Mouse (Mus musculus) forebrain, embryonic 11.5 days (tissue): ENCODE data around the gene Arhgef17. TPM values are rescaled to one million over a fixed set of nuclear protein-coding genes. Genes with fewer than 3 reads are reported as not detected.

Experiments used
- ATAC-seq: fragments of 200-750 bp; cut with Nextera tagmentation; replicated peaks from 2 replicates; pipeline ENCODE4 v1.8.0; 2017; ENCODE audit warnings: moderate TSS enrichment; ENCODE audit not compliant: low FRiP score
- DNase-seq: peaks from one replicate; pipeline ENCODE4 v3.0.0-alpha.2; 2017; ENCODE audit warnings: low spot score
- H3K27ac ChIP-seq: fragments of 300-500 bp; sonication (generic); 2 replicates; pipeline ENCODE4 v1.5.1; 2014; ENCODE audit warnings: low read depth, low read length
- H3K27me3 ChIP-seq: fragments of 300-500 bp; sonication (generic); 2 replicates; pipeline ENCODE4 v1.6.1; 2014; ENCODE audit warnings: mild to moderate bottlenecking, low read length, mixed read lengths; ENCODE audit not compliant: control insufficient read depth, insufficient read depth
- H3K36me3 ChIP-seq: fragments of 300-500 bp; sonication (generic); 2 replicates; pipeline ENCODE4 v1.6.1; 2014; ENCODE audit warnings: mild to moderate bottlenecking, low read length, moderate library complexity, mixed read lengths; ENCODE audit not compliant: control insufficient read depth, insufficient read depth
- H3K4me1 ChIP-seq: fragments of 300-500 bp; sonication (generic); replicated peaks from 2 replicates; pipeline ENCODE4 v1.6.1; 2014; ENCODE audit warnings: low read length, mixed read lengths; ENCODE audit not compliant: control insufficient read depth, insufficient read depth
- H3K4me2 ChIP-seq: fragments of 300-500 bp; sonication (generic); 2 replicates; pipeline ENCODE4 v1.6.1; 2014; ENCODE audit warnings: low read depth, mild to moderate bottlenecking, low read length, moderate library complexity, mixed read lengths; ENCODE audit not compliant: severe bottlenecking
- H3K4me3 ChIP-seq: fragments of 300-500 bp; sonication (generic); 2 replicates; pipeline ENCODE4 v1.5.1; 2014; ENCODE audit warnings: low read depth, low read length
- H3K9ac ChIP-seq: fragments of 300-500 bp; sonication (generic); 2 replicates; pipeline ENCODE4 v1.6.1; 2014; ENCODE audit warnings: low read length
- H3K9me3 ChIP-seq: fragments of 300-500 bp; sonication (generic); 2 replicates; pipeline ENCODE4 v1.6.1; 2016; ENCODE audit warnings: low read length, mixed read lengths; ENCODE audit not compliant: control insufficient read depth
- WGBS: fragments of 180-500 bp; shearing (Covaris S2); extraction: QIAGEN DNeasy Blood & Tissue Kit; methylation state at CpG from one replicate; pipeline ENCODE4 v1.1.7; 2014; 5-methylcytosine and 5-hydroxymethylcytosine counted together
- polyA plus RNA-seq: library from polyadenylated mRNA; unstranded; fragments of >200 nt; fragmentation: Nextera tagmentation; extraction: Ambion mirVana; gene quantifications from 2 replicates; pipeline ENCODE4 v1.2.1, GENCODE M21; 2014

The Arhgef17 gene
- polyA plus RNA-seq, 1 experiment from 2014 or later = 10.1 TPM

GRCm38 (mm10) chr7:100966014-100966413, 34.1 kb upstream of the Arhgef17 start:
- H3K36me3 ChIP-seq = no peaks in the 10 kb centered on the region
- H3K4me1 ChIP-seq = no peaks in the 10 kb centered on the region; the same call in 1 of the 2 replicates
- H3K9me3 ChIP-seq = no peaks in the 10 kb centered on the region
- no peak for ATAC-seq
- H3K9ac ChIP-seq = no peak overlapping the region
- no peak overlapping the region for H3K4me2 ChIP-seq
- H3K27me3 ChIP-seq = no peaks in the 10 kb centered on the region
- H3K27ac ChIP-seq = no peak overlapping the region
- H3K4me3 ChIP-seq = no peak overlapping the region
- WGBS = 71% methylated on average over 7 of the region's 7 CpGs
- DNase-seq = no peak

GRCm38 (mm10) chr7:100965079-100965478, 33.2 kb upstream of the Arhgef17 start:
- no peak overlapping the region for H3K4me2 ChIP-seq
- H3K9ac ChIP-seq = no peak overlapping the region
- H3K36me3 ChIP-seq = no peaks in the 10 kb centered on the region
- ATAC-seq = no peak
- WGBS = 20% methylated on average over 4 of the region's 4 CpGs
- no peaks in the 10 kb centered on the region for H3K27me3 ChIP-seq
- no peaks in the 10 kb centered on the region for H3K9me3 ChIP-seq
- DNase-seq = peak; percentile 67
- no peak overlapping the region for H3K27ac ChIP-seq
- H3K4me1 ChIP-seq = no peaks in the 10 kb centered on the region; the same call in 1 of the 2 replicates
- H3K4me3 ChIP-seq = no peak overlapping the region

DNA sequence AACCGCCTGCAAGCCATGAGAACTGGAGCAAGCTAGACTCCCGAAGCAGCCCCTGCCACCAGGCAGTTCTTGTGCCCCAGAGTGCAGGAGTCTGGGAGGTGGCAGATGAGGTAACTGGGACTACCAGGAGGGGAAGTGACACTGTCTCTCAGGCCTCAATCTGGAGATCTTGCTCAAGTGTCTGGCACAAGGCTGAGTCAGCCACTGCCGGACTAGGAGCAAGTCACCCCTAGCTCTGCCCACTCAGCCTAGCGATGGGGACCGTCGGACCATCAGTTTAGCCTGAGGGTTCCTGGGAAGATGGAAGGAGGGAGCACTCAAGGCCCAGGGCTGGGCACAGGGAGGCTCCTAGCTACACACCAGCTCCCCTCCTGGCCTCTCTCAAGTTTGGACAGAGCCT, 32.3 kb upstream of the Arhgef17 start:
- Histone ChIP-seq H3K36me3 (no peaks in the 10 kb centered on the region), H3K9me3 (no peaks in the 10 kb centered on the region), H3K4me1 (no peaks in the 10 kb centered on the region; the same call in 1 of the 2 replicates), H3K27ac (no peak overlapping the region), H3K4me3 (no peak overlapping the region), H3K27me3 (no peaks in the 10 kb centered on the region), H3K9ac (no peak overlapping the region), H3K4me2 (no peak overlapping the region)
- DNase-seq (no peak), ATAC-seq (no peak)
- WGBS = 67% methylated on average over 6 of the region's 6 CpGs

GRCm38 (mm10) chr7:100963381-100963780, 31.5 kb upstream of the Arhgef17 start:
- Histone ChIP-seq H3K9ac (no peak overlapping the region), H3K4me2 (no peak overlapping the region), H3K9me3 (no peaks in the 10 kb centered on the region), H3K27me3 (no peaks in the 10 kb centered on the region), H3K36me3 (no peaks in the 10 kb centered on the region), H3K27ac (no peak overlapping the region), H3K4me3 (no peak overlapping the region), H3K4me1 (no peaks in the 10 kb centered on the region; the same call in 1 of the 2 replicates)
- WGBS = 68% methylated on average over 8 of the region's 8 CpGs
- ATAC-seq = no peak
- DNase-seq = no peak

DNA sequence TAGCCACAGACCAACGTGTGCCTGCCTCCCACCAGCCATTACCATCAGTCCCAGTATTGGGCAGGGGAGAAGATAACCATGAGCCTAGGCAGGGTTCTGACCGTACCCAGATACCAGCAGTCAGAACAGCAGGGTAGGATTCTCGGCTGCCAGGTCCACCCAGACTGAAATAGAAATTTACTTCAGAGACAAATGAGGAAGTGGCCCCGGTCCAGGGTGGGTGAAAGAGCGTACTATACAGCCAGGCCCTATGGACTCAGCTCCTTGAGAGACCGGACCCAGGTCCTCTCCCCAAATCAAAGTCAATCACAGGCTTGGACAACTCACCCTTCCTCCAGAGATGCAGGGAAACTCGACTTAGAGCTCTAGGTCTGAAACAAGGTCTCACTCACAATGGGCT, 29.2 kb upstream of the Arhgef17 start:
- Histone ChIP-seq H3K4me2 (no peak overlapping the region), H3K4me3 (no peak overlapping the region), H3K36me3 (no peaks in the 10 kb centered on the region), H3K27ac (no peak overlapping the region), H3K9me3 (no peaks in the 10 kb centered on the region), H3K9ac (no peak overlapping the region), H3K27me3 (no peaks in the 10 kb centered on the region), H3K4me1 (no peaks in the 10 kb centered on the region; the same call in 1 of the 2 replicates)
- DNase-seq (no peak), ATAC-seq (no peak)
- WGBS = 84% methylated on average over 7 of the region's 7 CpGs

- no peak overlapping the region for H3K27ac ChIP-seq
- no peaks in the 10 kb centered on the region; the same call in 1 of the 2 replicates for H3K4me1 ChIP-seq
- H3K27me3 ChIP-seq = no peaks in the 10 kb centered on the region
- no peak overlapping the region for H3K4me3 ChIP-seq
- WGBS = 80% methylated on average over 2 of the region's 2 CpGs
- ATAC-seq = no peak
- H3K4me2 ChIP-seq = no peak overlapping the region
- no peak for DNase-seq
- no peaks in the 10 kb centered on the region for H3K9me3 ChIP-seq
- no peaks in the 10 kb centered on the region for H3K36me3 ChIP-seq
- H3K9ac ChIP-seq = no peak overlapping the region
These were observed 28.6 kb upstream of the Arhgef17 start for GRCm38 (mm10) chr7:100960462-100960861.

GRCm38 (mm10) chr7:100958426-100958825, 26.5 kb upstream of the Arhgef17 start:
- 88% methylated on average over 2 of the region's 2 CpGs for whole genome bisulfite sequencing
- no peaks in the 10 kb centered on the region for H3K27me3 ChIP-seq
- DNase-seq = no peak

DNA sequence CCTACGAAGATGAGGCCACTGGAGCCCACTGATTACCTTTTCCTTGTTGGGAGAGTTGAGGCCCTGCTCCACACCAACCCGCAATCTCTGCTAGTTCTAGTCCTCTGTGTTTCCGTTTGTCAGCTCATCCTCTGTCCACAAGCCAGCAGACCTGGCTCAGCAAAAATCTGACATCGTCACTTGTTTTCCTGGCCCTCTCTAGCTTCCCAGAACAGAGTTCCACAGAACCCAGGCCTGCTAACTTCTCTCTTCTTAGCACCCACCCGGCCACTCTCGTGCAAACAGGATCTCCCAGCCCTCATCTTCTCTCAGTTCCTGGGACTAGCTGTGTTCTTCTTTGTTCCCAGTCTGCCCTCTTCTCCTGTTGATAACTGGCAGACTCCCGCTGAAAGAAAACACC, 20.8 kb upstream of the Arhgef17 start:
- Histone ChIP-seq H3K4me2 (no peak overlapping the region), H3K4me3 (no peak overlapping the region), H3K9me3 (no peaks in the 10 kb centered on the region), H3K27ac (no peak overlapping the region), H3K27me3 (no peaks in the 10 kb centered on the region), H3K36me3 (no peaks in the 10 kb centered on the region), H3K9ac (no peak overlapping the region), H3K4me1 (no peaks in the 10 kb centered on the region)
- WGBS = 87% methylated on average over 7 of the region's 7 CpGs
- ATAC-seq = no peak
- DNase-seq = no peak

More at GRCm38 (mm10) chr7:100958426-100958825, 26.5 kb upstream of the Arhgef17 start:
- Histone ChIP-seq H3K9ac (no peak overlapping the region), H3K4me2 (no peak overlapping the region), H3K36me3 (no peaks in the 10 kb centered on the region), H3K4me1 (no peaks in the 10 kb centered on the region), H3K9me3 (no peaks in the 10 kb centered on the region), H3K4me3 (no peak overlapping the region), H3K27ac (no peak overlapping the region)
- ATAC-seq = no peak

DNA sequence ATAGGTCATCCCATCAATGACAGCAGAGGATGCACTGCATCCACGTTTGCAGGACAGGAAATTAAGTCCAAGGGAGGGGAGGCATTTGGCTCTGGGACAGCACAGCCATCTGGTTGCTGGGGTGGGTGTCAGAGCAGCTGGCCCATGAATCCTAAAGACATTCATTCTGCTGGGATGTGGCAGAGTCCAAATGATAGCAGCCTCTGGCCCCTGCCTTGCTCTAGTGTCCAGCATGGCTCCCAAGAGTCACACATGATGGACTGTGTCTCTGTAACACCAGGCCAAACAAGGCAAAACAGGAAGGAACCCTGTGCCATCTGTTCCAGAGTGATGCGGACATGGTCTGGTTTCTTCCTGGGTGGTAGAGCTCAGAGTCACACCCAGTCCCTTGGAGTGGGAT, 20.0 kb upstream of the Arhgef17 start:
- H3K36me3 ChIP-seq = no peaks in the 10 kb centered on the region
- no peaks in the 10 kb centered on the region for H3K9me3 ChIP-seq
- H3K27ac ChIP-seq = no peak overlapping the region
- H3K4me1 ChIP-seq = no peaks in the 10 kb centered on the region; the same call in 1 of the 2 replicates
- H3K4me2 ChIP-seq = no peak overlapping the region
- no peaks in the 10 kb centered on the region for H3K27me3 ChIP-seq
- H3K9ac ChIP-seq = no peak overlapping the region
- no peak overlapping the region for H3K4me3 ChIP-seq
- DNase-seq (no peak), ATAC-seq (no peak)
- WGBS = 67% methylated on average over 2 of the region's 2 CpGs
